Comparison of ENCODE assay signal across 18 mouse cellular contexts in genomic region chr10:44873642-44874285, GRCm38 (mm10).
DNase-seq lines count a peak whose midpoint lies in the region; ATAC-seq lines count a peak whose summit lies in the region.
"Had no signal": no experiment of that assay in that cellular context is flagged by ENCODE, and none has a peak within 500 bp of the region (broad histone marks: within the 10 kb centered on the region; RNA-seq: fewer than 3 reads in every experiment).

No protein-coding gene starts in this region.

- H3K4me1 ChIP-seq in forebrain, embryonic 14.5 days (ENCODE audit: control insufficient read depth, insufficient read depth, low read length), result no peaks in the 10 kb centered on the region
- H3K4me1 ChIP-seq in forebrain, embryonic 10.5 days, result peaks cover 5% of the 10 kb centered on the region
- no peaks in the 10 kb centered on the region for H3K4me1 ChIP-seq in heart, embryonic 10.5 days
- H3K4me1 ChIP-seq: hindbrain, embryonic 13.5 days; limb, embryonic 13.5 days; midbrain, embryonic 15.5 days had no signal

- H3K36me3 ChIP-seq in forebrain, embryonic 14.5 days (ENCODE audit: control insufficient read depth, insufficient read depth, low read length), result no peaks in the 10 kb centered on the region
- no peaks in the 10 kb centered on the region for H3K36me3 ChIP-seq in forebrain, embryonic 10.5 days (replicated peaks)
- H3K36me3 ChIP-seq in heart, embryonic 10.5 days, result no peaks in the 10 kb centered on the region
- H3K36me3 ChIP-seq: hindbrain, embryonic 13.5 days; limb, embryonic 13.5 days; midbrain, embryonic 15.5 days had no signal

- intact Hi-C loops in left cerebral cortex, postnatal 25 days (cut with DNase I), result loop anchor here (10.0 kb wide), 1 partner anchor 121 kb away; no protein-coding TSS in a partner anchor

- DNase-seq in forebrain, embryonic 14.5 days (ENCODE audit: low spot score), result peak; percentile 16
- DNase-seq in forebrain, embryonic 10.5 days (ENCODE audit: extremely low spot score, low spot score), result no peak
- DNase-seq in right cerebral cortex, adult 18-20 months, result peak; percentile 20
- no peak for DNase-seq in right cerebral cortex, postnatal 14 days
- DNase-seq in left cerebral cortex, postnatal 25 days (ENCODE audit: low spot score in 2 of 2), result peak; percentile 8 to 32
- DNase-seq in T-cell, adult 2 months (ENCODE audit: low spot score), result no peak
- DNase-seq in gastrocnemius, adult 18-20 months (ENCODE audit: low spot score), result no peak
- no peak for DNase-seq in heart, embryonic 10.5 days (ENCODE audit: low spot score)
- DNase-seq: adrenal gland, adult 2 months; cerebellum, adult 9-11 months; heart, adult 11 months; kidney, adult 2 months; kidney, postnatal 4 days; lung, adult 18-20 months had no signal

- no peak overlapping the region for H3K9ac ChIP-seq in forebrain, embryonic 14.5 days (ENCODE audit: low read length)
- H3K9ac ChIP-seq: hindbrain, embryonic 13.5 days; limb, embryonic 13.5 days; midbrain, embryonic 15.5 days had no signal

- 46% methylated on average over 5 of the region's 5 CpGs for WGBS in forebrain, embryonic 14.5 days
- 78% methylated on average over 5 of the region's 5 CpGs for WGBS in forebrain, embryonic 10.5 days
- WGBS in heart, embryonic 10.5 days, result 80% methylated on average over 5 of the region's 5 CpGs

- no peak overlapping the region for H3K27ac ChIP-seq in forebrain, embryonic 14.5 days (ENCODE audit: low read depth, low read length)
- no peak overlapping the region for H3K27ac ChIP-seq in forebrain, embryonic 10.5 days
- H3K27ac ChIP-seq in heart, embryonic 10.5 days, result no peak overlapping the region
- H3K27ac ChIP-seq: hindbrain, embryonic 13.5 days; limb, embryonic 13.5 days; macrophage; midbrain, embryonic 15.5 days had no signal

- no peaks in the 10 kb centered on the region for H3K27me3 ChIP-seq in forebrain, embryonic 14.5 days (replicated peaks; ENCODE audit: control insufficient read depth, insufficient read depth, low read length)
- no peaks in the 10 kb centered on the region for H3K27me3 ChIP-seq in forebrain, embryonic 10.5 days (ENCODE audit: poor library complexity, severe bottlenecking)
- H3K27me3 ChIP-seq in heart, embryonic 10.5 days (ENCODE audit: insufficient read depth, poor library complexity, severe bottlenecking), result no peaks in the 10 kb centered on the region
- H3K27me3 ChIP-seq: hindbrain, embryonic 13.5 days; midbrain, embryonic 15.5 days had no signal

- H3K4me2 ChIP-seq in forebrain, embryonic 14.5 days (ENCODE audit: low read length), result no peak overlapping the region
- H3K4me2 ChIP-seq: hindbrain, embryonic 13.5 days; limb, embryonic 13.5 days; midbrain, embryonic 15.5 days had no signal

- no peaks in the 10 kb centered on the region for H3K9me3 ChIP-seq in forebrain, embryonic 14.5 days (replicated peaks; ENCODE audit: control insufficient read depth, low read length)
- H3K9me3 ChIP-seq in forebrain, embryonic 10.5 days, result no peaks in the 10 kb centered on the region
- H3K9me3 ChIP-seq in heart, embryonic 10.5 days, result no peaks in the 10 kb centered on the region
- H3K9me3 ChIP-seq: hindbrain, embryonic 13.5 days; limb, embryonic 13.5 days; midbrain, embryonic 15.5 days had no signal

- H3K4me3 ChIP-seq in forebrain, embryonic 14.5 days (ENCODE audit: low read depth, low read length), result no peak overlapping the region
- H3K4me3 ChIP-seq in forebrain, embryonic 10.5 days, result no peak overlapping the region
- no peak overlapping the region for H3K4me3 ChIP-seq in heart, embryonic 10.5 days
- H3K4me3 ChIP-seq: hindbrain, embryonic 13.5 days; limb, embryonic 13.5 days; midbrain, embryonic 15.5 days had no signal

- peak; percentile 26; the same call in 1 of the 2 replicates for ATAC-seq in forebrain, embryonic 14.5 days
- ATAC-seq: midbrain, embryonic 15.5 days had no signal

Comparison
In these comparisons a context has a peak if more than half of its experiments do, and no peak if none do; other contexts are left out.
1. DNase-seq: peak in forebrain, embryonic 14.5 days (single experiment), right cerebral cortex, adult 18-20 months (single experiment) and left cerebral cortex, postnatal 25 days (2 of 2); none in forebrain, embryonic 10.5 days (single experiment), right cerebral cortex, postnatal 14 days (single experiment), T-cell, adult 2 months (single experiment), gastrocnemius, adult 18-20 months (single experiment) and heart, embryonic 10.5 days (single experiment).